Comparison of ENCODE assay signal across 1 mouse cellular context in genomic region chr6:115852446-115853090, GRCm38 (mm10).
A peak's percentile ranks its signal among the peaks of the same experiment; 100 is the strongest.
TF ChIP-seq lines count a peak whose summit lies in the region.

No protein-coding gene starts in this region.

TF ChIP-seq in MEL, 35 proteins besides CTCF, POLR2A, EP300 and RAD21 (continued from another document):
- TF ChIP-seq USF1 (IDR thresholded peaks at IDR 0.05; ENCODE audit: low read depth, low read length) = no peak
- TF ChIP-seq CHD1 (IDR thresholded peaks at IDR 0.05; ENCODE audit: low read depth, low read length) = no peak
- TF ChIP-seq NELFE (IDR thresholded peaks at IDR 0.05; ENCODE audit: low read depth, low read length) = no peak
- no peak for TF ChIP-seq BHLHE40 (IDR thresholded peaks at IDR 0.05; ENCODE audit: borderline replicate concordance, low read depth, low read length)
- TF ChIP-seq HCFC1 (IDR thresholded peaks at IDR 0.05; ENCODE audit: low read depth, low read length) = no peak
- no peak for TF ChIP-seq TAL1 (IDR thresholded peaks at IDR 0.05; ENCODE audit: low read length)
- TF ChIP-seq GABPA (IDR thresholded peaks at IDR 0.05; ENCODE audit: low read depth, low read length) = no peak
- TF ChIP-seq POLR2AphosphoS5 (IDR thresholded peaks at IDR 0.05; ENCODE audit: borderline replicate concordance, low read depth, low read length) = no peak
- no peak for TF ChIP-seq ELF1 (IDR thresholded peaks at IDR 0.05; ENCODE audit: low read depth, low read length)
- TF ChIP-seq NRF1 (IDR thresholded peaks at IDR 0.05; ENCODE audit: insufficient read depth, low read depth, low read length, poor library complexity, severe bottlenecking) = no peak
- no peak for TF ChIP-seq TBP (IDR thresholded peaks at IDR 0.05; ENCODE audit: low read depth, low read length)
- TF ChIP-seq MAFK (IDR thresholded peaks at IDR 0.05; ENCODE audit: borderline replicate concordance, low read depth, low read length) = no peak
- TF ChIP-seq SIN3A (IDR thresholded peaks at IDR 0.05; ENCODE audit: low read length) = peak; percentile 59
- no peak for TF ChIP-seq POLR2AphosphoS2 (IDR thresholded peaks at IDR 0.05; ENCODE audit: low read length)
- TF ChIP-seq ZNF384 (IDR thresholded peaks at IDR 0.05; ENCODE audit: low read depth, low read length) = peak; percentile 92
